Mouse (Mus musculus): Measurements from ENCODE around the gene Ppp1cc. TPM values are rescaled to one million over a fixed set of nuclear protein-coding genes. Genes with fewer than 3 reads are reported as not detected.
"Not testable (repeated sequence)": the region's sequence is repeated elsewhere in the genome, so short reads cannot be mapped to it uniquely, and the experiment has no call there.

Gene Ppp1cc
- total RNA-seq, 2 experiments from 2014 or later, result 134 to 152 TPM

DNA sequence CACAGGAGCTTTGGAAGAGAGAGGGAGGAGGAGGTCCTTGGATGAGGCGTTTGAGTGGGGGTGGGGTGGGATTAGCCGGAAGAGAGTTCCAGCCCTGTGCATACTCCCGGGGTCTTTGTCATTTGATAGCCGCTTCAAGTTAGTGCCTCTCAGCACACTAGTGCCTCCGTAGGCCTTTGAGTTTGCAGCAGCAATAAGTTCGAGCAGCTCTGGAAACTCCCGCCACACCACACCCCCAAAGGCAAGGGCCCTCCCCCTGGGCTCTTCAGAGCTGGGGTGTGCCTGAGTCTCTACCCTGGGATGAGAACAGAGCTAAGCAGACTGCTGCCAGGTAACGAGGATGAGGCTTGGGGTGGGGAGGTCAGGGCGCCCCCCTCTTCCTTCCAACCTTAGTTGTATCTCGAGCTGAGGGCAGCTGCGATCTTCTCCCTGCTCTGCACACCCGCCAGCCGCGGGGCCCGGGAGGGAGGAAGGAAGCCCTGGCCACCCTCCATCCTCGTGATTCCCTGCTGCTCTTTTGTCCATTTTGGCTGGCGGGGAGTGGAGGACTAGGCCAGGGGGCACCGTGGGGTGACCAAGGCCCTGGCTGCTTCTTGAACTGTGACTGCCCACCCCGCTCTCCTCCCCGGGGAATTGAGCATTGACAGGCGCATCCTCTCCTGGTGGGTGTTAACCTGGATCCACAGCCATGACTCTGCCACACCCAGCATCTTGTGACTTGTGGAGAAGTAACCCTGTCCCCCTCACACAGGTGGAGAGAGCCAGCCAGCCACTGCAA is 51.7 kb downstream of the Ppp1cc start:
- peak; percentile 42 to 69 for DNase-seq (ENCODE audit: low spot score in 2 of 2)

GRCm38 (mm10) chr5:122210890-122211289 is 52.8 kb downstream of the Ppp1cc start:
- DNase-seq (ENCODE audit: low spot score in 2 of 2), result no peak

- no peak for DNase-seq (ENCODE audit: low spot score in 2 of 2)
These were observed 54.0 kb downstream of the Ppp1cc start for GRCm38 (mm10) chr5:122212125-122212524.

DNA sequence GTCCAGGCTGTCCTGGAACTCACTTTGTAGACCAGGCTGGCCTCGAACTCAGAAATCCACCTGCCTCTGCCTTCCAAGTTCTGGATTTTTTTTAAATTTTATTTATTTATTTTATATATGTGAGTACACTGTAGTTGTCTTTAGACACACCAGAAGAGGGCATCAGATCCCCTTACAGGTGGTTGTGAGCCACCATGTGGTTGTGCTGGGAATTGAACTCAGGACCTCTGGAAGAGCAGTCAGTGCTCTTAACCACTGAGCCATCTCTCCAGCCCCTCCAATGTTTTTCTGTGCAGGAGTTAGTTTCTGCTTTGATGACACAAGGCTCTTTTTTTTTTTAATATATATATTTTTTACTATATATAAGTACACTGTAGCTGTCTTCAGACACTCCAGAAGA is 54.7 kb downstream of the Ppp1cc start:
- not testable (repeated sequence) for DNase-seq (ENCODE audit: low spot score in 2 of 2)

GRCm38 (mm10) chr5:122213861-122214260 is 55.8 kb downstream of the Ppp1cc start:
- no peak for DNase-seq (ENCODE audit: low spot score in 2 of 2)

GRCm38 (mm10) chr5:122217636-122218035 is 59.6 kb downstream of the Ppp1cc start:
- no peak for DNase-seq (ENCODE audit: low spot score in 2 of 2)

GRCm38 (mm10) chr5:122218109-122218905 is 60.2 kb downstream of the Ppp1cc start:
- no peak for DNase-seq (ENCODE audit: low spot score in 2 of 2)

GRCm38 (mm10) chr5:122218928-122219327 is 60.9 kb downstream of the Ppp1cc start:
- no peak for DNase-seq (ENCODE audit: low spot score in 2 of 2)

DNA sequence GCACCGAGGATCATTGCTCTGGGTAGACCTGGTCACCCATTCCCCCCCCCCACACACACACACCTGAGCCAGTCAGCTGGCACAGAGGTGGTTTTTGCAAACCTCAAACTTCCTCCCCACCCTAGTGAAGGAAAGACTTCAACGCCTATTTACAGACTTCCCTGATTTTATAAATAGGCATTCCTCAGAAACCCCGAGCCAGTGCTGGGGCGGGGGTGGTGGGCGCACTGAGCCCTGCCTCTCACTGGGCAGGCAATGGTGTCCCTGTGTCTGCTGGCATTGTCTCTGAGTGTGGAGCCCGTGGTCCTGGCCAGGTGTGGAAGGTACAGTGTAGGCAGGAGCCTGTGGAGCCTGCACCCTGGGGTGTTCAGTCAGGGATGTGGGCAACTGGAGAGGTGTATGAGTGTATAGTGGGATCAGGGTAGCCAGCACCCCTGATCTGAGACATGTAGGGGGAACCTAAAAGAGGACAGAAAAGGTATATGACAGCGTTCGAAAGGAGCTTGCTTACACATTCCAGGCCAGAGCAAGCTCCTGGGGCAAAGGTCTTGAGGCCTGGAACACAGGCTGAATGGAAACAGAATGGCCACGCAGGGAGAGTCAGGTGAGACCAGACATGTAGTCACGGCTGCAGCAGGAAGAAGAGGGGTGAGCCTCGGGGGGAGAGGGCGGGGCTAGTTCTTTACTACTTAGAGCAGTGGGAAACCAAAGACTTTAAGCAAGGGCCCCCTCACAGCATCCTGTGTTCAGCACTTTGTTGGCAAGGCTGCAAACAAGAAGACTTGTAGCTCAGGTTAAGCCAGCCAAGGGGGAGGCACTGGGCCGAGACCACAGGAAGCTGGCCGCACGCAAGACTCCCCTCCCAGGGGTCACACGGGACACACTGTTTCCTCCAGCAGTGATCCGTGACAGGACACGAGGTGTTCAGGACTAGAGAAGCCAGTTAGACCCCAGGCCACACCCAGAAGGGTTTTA is 61.9 kb downstream of the Ppp1cc start:
- no peak for DNase-seq (ENCODE audit: low spot score in 2 of 2)

DNA sequence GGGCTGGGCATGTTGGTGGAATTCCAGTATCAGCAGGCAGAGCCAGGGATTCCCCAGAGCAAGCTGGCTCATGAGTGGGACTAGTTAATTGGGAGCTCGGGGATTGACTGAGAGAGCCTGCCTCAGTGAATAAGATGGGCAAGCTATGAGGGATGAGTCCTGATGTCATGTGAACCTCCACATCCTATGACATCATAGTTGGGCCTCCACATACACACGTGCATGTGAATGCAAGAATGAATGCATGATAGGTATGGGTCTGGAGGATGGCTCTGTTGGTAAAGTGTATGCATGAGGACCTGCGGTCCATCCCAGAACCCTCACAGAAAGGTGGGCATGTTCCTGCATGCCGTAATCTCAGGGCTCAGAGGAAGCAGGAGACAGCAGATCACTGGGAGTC is 63.0 kb downstream of the Ppp1cc start:
- no peak for DNase-seq (ENCODE audit: low spot score in 2 of 2)

GRCm38 (mm10) chr5:122224291-122224690 is 66.2 kb downstream of the Ppp1cc start:
- no peak for DNase-seq (ENCODE audit: low spot score in 2 of 2)

Other genes starting within 250 kb of the Ppp1cc start
- 1 to 10 TPM; 1.3 to 2.1 TPM for gene Cux2, start 108.2 kb upstream of the Ppp1cc start, total RNA-seq (2021)
- gene Myl2, start 57.3 kb upstream of the Ppp1cc start, total RNA-seq (2021), result 100 to 1,000 TPM; 652 to 792 TPM
- under 1 TPM; 0.44 to 0.80 TPM for gene Ccdc63, start 17.5 kb upstream of the Ppp1cc start, total RNA-seq (2021)
- gene Hvcn1, start 48.5 kb downstream of the Ppp1cc start, total RNA-seq (2021), result 1 to 10 TPM; 7.9 to 9.5 TPM
- 1 to 10 TPM; 7.6 to 10.0 TPM for gene Tctn1, start 106.2 kb downstream of the Ppp1cc start, total RNA-seq (2021)
- gene Pptc7, start 126.1 kb downstream of the Ppp1cc start, total RNA-seq (2021), result 10 to 100 TPM; 16.6 to 17.0 TPM
- gene Rad9b, start 196.0 kb downstream of the Ppp1cc start, total RNA-seq (2021), result 1 to 10 TPM; 3.6 to 3.8 TPM
- gene Vps29, start 196.1 kb downstream of the Ppp1cc start, total RNA-seq (2021), result 10 to 100 TPM; 74.3 to 85.5 TPM
- 10 to 100 TPM; 22.2 to 22.8 TPM for gene Gpn3, start 213.6 kb downstream of the Ppp1cc start, total RNA-seq (2021)
- 10 to 100 TPM; 16.9 to 18.3 TPM for gene Fam216a, start 214.1 kb downstream of the Ppp1cc start, total RNA-seq (2021)
- 100 to 1,000 TPM in 1 of 2 experiments, 10 to 100 TPM in 1; 99.0 to 107 TPM for gene Arpc3, start 233.6 kb downstream of the Ppp1cc start, total RNA-seq (2021)